Mouse (Mus musculus): Measurements from ENCODE around the gene Dmap1. TPM values are rescaled to one million over a fixed set of nuclear protein-coding genes. Genes with fewer than 3 reads are reported as not detected.

Gene Dmap1
- total RNA-seq, 2 experiments from 2014 or later: 14.4 to 16.2 TPM

DNA sequence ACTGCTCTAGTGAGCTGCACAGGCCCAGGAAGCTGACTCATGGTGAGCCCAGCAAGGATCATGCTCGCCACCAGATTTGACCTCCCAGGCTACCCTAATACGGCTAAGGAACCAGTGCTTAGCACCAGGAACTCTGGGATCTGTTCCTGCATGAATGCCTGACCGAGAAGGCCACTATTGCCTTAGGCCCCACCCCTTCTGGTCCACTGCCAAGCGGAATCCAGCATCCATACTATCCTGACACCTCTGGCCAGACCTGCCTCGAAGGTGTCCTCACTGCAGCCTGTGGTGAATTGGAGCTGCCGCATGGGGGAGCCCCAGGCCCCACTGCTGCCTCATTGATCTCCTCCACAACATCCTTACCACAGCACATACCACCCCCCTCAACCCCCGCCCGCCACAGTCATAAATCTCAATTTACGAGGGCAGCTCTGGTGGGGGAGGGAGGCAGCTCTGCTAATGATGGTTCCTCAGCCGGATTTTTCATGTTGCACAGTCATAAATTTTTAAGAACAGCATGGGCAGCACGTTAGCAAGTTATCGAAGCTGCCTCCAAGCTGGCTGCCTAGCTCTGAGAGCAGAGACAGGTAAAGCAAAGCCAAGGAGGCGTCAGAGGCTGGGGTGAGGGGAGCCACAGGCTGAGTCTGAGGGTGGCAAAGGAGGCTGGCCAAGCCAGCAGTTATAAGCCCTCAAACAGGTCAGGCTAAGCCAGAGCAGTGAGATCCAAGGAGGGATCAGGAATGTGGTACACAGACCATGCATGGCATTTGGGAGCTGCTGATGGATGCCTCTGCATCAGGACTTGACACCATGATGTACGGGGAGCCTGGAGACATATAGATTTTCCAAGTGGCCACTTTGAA, 23.3 kb downstream of the Dmap1 start:
- DNase-seq: no peak
- intact Hi-C loops (cut with DNase I): no loop called here

GRCm38 (mm10) chr4:117657646-117658045, 24.4 kb downstream of the Dmap1 start:
- no peak for DNase-seq
- intact Hi-C loops (cut with DNase I): no loop called here

GRCm38 (mm10) chr4:117656961-117657360, 25.1 kb downstream of the Dmap1 start:
- DNase-seq: no peak
- intact Hi-C loops (cut with DNase I): no loop called here

DNA sequence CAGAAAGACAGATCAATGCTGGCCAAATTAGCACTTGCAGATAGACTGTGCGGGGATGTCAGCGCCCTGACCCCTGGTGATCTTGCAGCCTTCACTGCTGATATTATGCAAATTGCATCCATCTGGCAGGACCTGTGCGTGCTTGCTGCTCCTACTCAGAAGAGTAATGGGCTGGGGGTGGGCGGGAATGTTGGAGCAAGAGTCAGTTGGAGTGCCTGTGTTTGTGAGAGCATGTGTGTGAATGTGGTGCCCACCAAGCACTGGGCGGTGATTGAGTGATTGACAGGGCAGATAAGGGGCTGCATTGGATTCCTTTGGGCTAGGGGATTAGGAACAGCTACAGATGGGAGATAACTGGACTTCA, 26.6 kb downstream of the Dmap1 start:
- intact Hi-C loops (cut with DNase I): no loop called here
- no peak for DNase-seq

DNA sequence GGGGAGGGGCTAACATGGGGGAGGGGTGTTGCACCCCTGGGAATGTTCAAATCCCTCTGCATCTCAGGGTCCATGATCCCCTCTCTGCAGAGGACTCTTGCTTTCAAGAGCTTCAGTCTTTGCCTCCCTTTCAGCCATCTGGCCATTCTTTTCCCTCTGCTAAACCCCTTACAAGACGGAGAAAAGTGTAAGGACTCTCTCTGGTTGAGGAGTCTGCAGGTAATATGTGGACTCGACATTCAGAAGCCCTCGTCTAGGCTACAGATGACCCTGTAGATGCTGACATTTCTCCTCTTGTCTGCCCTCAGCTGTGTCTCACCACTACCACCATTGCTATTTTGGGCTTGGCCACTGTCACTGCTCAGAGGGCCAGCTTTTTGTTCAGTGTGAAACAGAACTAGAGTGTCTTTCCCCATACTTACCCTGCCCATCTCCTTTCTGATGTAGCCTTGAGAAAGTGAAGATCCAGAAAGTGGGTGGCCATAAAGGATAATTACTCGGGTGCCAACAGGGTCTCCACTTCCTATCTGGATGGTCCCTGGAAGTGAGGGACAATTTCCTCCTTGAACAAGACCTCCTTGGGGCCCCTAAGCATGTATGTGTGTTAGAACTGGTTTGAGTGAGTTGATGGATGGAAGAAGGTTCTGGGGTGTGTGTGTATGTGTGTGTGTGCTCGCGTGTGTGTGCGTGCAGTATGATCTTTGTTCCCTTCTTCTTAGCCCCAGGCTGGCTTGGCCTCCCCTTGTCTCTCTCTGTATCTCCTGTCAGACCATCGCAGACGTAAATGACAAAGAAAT, 27.2 kb downstream of the Dmap1 start:
- intact Hi-C loops (cut with DNase I): no loop called here
- no peak for DNase-seq

- intact Hi-C loops (cut with DNase I): no loop called here
- DNase-seq: no peak
These were observed 27.9 kb downstream of the Dmap1 start for GRCm38 (mm10) chr4:117654016-117654702.

- DNase-seq: no peak
- intact Hi-C loops (cut with DNase I): no loop called here
These were observed 29.3 kb downstream of the Dmap1 start for GRCm38 (mm10) chr4:117652727-117653126.

DNA sequence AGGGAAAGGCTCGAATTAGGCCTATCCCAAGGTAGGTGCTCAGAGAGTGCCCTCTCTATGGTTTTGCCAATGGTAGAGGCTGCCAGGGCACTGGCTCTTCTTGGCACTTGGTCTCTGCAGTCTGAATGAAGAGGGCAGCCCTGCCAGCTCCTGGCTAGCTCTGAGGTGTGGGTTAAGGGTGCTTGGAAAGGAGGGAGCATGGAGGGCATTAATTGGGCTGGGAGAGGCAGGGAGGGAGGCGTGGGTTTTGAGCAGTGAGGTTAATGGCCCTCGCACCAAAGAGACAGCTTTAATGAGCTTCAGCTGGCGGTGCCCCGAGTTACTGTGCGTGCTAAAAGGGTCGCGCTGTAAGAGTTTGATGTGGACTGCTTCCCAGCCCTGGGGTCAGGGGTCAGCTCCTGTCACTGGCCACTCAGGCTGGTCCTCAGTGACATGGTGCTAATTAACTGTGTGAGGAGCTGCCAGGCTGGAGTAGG, 30.4 kb downstream of the Dmap1 start:
- DNase-seq: no peak
- intact Hi-C loops (cut with DNase I): no loop called here

DNA sequence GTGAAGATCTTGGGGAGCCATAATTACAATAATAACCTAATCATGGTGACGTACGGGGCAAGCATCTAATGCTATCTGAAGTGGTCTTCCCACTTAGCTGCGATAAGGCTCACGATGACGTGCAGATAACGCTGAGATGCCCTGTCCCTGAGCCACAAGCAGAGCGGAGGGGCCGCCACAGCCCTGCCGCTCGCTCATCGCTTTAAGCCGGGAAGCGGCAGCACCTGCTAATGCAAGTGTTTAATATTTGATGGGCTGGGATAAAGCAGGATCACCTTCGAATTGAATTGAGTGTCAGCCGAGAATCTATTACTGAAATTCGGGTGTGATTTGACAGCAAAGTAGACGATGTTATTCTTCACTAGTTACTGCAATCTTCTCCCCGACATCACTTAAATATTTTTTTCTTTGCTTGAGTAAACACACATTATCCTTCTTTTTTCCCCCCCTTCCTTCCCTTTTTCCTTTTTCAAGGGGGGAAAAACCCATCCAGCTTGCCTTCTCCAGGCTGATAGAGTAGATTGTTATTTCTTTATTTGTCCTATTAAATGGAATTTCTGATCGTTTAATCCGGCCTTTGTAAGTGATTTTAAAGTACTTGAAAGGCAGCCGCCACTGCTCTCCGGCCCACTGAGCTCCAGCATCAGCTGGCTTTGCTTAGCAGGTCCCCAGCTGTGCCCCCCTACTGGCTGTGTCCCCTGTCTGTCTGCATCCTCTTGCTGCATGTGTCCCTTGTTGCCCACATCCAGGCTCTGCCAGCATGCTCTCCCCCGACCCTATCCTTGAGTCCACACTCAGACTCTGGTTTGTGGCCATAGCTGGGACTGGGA, 34.9 kb downstream of the Dmap1 start:
- intact Hi-C loops (cut with DNase I): no loop called here
- no peak for DNase-seq

- DNase-seq: no peak
- intact Hi-C loops (cut with DNase I): no loop called here
These were observed 35.6 kb downstream of the Dmap1 start for GRCm38 (mm10) chr4:117646496-117646895.

DNA sequence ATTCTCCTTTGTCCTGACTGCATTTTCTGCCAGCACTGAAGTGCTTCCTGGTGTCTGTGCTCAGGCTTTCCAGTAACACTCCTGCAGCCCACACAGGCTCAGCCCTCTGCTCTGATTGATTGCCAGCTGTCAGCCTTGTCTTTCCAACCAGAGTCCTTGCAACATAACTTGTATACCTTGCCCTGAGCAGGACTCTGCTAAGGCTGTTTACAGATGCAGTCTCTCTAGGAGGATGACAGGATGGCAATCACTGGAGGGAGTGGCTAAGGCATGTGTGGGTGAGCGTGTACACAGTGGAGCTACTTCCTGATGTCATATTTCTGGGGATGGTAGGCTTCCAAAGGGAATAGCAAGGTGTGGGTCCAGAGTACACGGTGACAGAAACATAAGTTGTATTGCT, 36.2 kb downstream of the Dmap1 start:
- intact Hi-C loops (cut with DNase I): no loop called here

DNA sequence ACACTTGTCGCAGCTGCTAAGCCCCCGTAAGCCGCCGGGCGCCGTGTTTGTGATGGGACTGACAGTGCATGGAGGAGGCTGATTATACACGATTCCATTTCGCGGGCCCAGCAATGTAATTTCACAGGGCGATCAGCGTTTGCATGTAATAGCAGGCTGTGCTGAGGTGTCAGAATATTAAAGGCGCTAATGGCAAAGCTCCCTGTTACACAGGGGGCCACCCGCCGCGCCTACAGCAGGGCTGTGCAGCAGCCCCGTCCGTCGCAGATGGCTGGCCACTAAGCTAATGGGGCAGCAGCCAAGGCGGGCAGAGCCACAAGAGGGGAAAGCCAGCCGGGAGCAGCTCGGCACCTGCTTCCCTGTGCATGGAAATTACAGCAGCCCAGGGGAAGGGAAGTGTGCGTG, 37.0 kb downstream of the Dmap1 start:
- intact Hi-C loops (cut with DNase I): no loop called here
- DNase-seq: no peak

More for the DNA sequence above, 36.2 kb downstream of the Dmap1 start:
- DNase-seq: no peak

DNA sequence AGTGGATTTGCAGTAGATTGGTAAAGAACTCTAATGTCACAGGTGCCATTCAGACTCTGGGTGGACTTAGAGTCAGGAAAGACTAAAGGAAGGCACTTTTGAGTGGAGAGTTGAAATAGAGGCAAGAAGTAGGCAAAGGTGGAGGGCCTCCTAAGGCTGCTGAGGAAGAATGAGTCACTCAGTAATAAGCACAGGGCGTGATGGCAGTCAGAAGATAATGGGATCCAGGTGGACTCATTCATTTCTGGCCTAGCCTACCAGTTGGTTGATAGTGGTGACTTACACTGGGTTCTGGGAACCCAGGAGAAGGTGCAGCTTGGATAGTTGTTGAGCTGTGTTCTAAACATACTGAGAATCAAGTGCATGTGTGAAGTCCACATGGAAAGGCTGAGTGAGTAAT, 40.3 kb downstream of the Dmap1 start:
- intact Hi-C loops (cut with DNase I): no loop called here
- DNase-seq: no peak

DNA sequence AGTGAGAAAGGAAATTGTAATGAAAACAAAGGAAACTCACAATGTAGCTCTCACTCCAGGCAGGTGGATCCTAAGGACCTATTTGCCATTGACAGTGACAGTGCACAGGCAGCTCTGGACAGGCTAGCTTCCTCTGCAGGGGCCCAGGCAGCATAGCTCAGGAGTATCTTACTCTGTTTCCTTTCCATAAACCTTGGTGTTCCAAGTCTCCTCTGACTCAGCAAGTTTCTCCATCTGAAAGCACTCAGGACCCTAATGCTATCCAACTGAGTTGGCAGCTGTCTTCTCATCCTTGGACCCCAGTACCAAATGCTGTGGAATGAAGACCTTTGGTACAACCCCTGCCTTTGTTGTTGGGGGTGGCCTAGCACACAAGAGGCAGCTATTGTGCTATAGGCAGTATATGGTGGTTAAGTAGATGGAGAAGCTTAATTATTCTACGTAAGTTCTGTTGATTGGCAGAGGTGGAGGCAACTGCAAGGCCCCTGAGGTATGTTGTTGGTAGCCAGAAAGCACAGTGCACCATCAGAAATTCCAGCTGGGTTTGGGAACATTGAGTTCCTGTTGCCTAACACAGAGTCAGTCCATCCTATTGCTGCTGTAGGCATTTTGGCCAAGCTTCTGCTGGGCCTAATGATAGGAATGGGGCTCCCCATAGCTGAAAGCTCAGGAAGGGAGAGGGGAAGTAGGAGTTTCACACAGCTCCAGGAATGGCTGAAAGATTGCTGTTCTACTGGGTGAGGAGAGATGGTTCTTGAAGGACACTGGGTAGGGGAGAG, 41.0 kb downstream of the Dmap1 start:
- intact Hi-C loops (cut with DNase I): no loop called here
- DNase-seq: no peak

GRCm38 (mm10) chr4:117636891-117637613, 45.0 kb downstream of the Dmap1 start:
- intact Hi-C loops (cut with DNase I): no loop called here
- DNase-seq: no peak

GRCm38 (mm10) chr4:117636152-117636551, 45.9 kb downstream of the Dmap1 start:
- no peak for DNase-seq
- intact Hi-C loops (cut with DNase I): no loop called here

DNA sequence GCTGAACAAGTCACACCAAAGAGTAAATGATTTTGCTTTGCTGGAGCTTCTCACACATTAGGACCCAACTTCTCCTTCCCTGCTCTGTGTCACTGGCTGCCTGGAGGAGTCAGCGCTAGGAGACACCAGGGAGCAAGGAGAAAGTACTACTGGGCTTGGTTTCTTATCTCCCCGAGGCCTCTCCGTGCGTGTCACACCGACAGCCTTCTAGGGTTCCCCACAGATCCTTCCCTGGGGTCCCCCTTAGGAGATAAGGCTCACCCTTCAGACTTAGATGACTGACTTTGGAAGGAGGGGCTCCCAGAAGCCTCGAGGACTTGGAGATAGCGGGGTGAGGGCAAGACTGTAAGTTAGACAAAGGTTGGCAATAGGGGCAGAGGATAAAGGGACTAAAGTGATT, 47.4 kb downstream of the Dmap1 start:
- DNase-seq: no peak
- intact Hi-C loops (cut with DNase I): no loop called here

DNA sequence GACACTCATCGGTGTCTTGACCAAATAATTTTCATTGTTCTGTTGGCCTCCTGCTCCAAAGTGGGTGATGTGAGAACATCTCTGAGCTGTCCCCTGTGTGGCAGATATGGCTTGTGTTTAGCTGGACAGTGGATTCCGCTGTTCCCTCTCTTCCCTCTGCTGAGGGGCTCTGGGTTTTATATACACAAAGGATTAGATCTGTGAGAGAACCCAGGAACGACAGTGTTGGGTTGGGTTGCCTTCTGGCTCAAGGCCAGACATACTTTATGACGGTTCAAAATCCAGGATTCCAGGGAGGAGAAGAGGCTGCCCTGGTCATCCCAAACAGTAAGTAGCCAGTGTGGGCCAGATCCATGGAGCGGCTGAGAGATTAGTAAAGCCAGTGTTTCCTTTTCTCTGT, 48.5 kb downstream of the Dmap1 start:
- no peak for DNase-seq
- intact Hi-C loops (cut with DNase I): no loop called here
